Mouse (Mus musculus) forebrain, embryonic 16.5 days (tissue): ENCODE measurements at regions not wholly inside any gene's neighbourhood (a gene's known extent, or its start where the extent isn't known, plus 50 kb on each side); places are given as distances from the start of the nearest gene placed in this dataset.

Experiments used
- ATAC-seq: fragments of 200-750 bp; cut with Nextera tagmentation; 2 replicates; pipeline ENCODE4 v1.8.0; 2017; ENCODE audit warnings: mild to moderate bottlenecking, moderate library complexity
- H3K27ac ChIP-seq: fragments of 300-500 bp; sonication (generic); 2 replicates; pipeline ENCODE4 v1.5.1; 2014; ENCODE audit warnings: low read length, control low read depth
- H3K27me3 ChIP-seq: fragments of 300-500 bp; sonication (generic); replicated peaks from 2 replicates; pipeline ENCODE4 v1.6.1; 2014; ENCODE audit warnings: low read length; ENCODE audit not compliant: control insufficient read depth, insufficient read depth
- H3K36me3 ChIP-seq: fragments of 300-500 bp; sonication (generic); 2 replicates; pipeline ENCODE4 v1.6.1; 2014; ENCODE audit not compliant: control insufficient read depth, insufficient read depth
- H3K4me1 ChIP-seq: fragments of 300-500 bp; sonication (generic); replicated peaks from 2 replicates; pipeline ENCODE4 v1.6.1; 2014; ENCODE audit warnings: low read length; ENCODE audit not compliant: control insufficient read depth, insufficient read depth
- H3K4me2 ChIP-seq: fragments of 300-500 bp; sonication (generic); 2 replicates; pipeline ENCODE4 v1.6.1; 2014; ENCODE audit warnings: mild to moderate bottlenecking, low read length, control low read depth
- H3K4me3 ChIP-seq: fragments of 300-500 bp; sonication (generic); replicated peaks from 2 replicates; pipeline ENCODE4 v1.5.1; 2014; ENCODE audit warnings: mild to moderate bottlenecking, low read length, control low read depth
- H3K9ac ChIP-seq: fragments of 300-500 bp; sonication (generic); replicated peaks from 2 replicates; pipeline ENCODE4 v1.6.1; 2014; ENCODE audit warnings: low read depth, low read length, control low read depth
- H3K9me3 ChIP-seq: fragments of 300-500 bp; sonication (generic); 2 replicates; pipeline ENCODE4 v1.6.1; 2016; ENCODE audit warnings: low read length; ENCODE audit not compliant: control insufficient read depth
- WGBS: fragments of 180-500 bp; shearing (Covaris S2); extraction: QIAGEN DNeasy Blood & Tissue Kit; methylation state at CpG from one replicate; pipeline ENCODE4 v1.1.7; 2014; 5-methylcytosine and 5-hydroxymethylcytosine counted together

- H3K36me3 ChIP-seq: no peaks in the 10 kb centered on the region
- ATAC-seq: no peak
- no peak overlapping the region for H3K4me3 ChIP-seq
- H3K27ac ChIP-seq: no peak overlapping the region
- H3K9ac ChIP-seq: no peak overlapping the region
- 28% methylated on average over 4 of the region's 4 CpGs for WGBS
- no peaks in the 10 kb centered on the region for H3K4me1 ChIP-seq
- no peak overlapping the region for H3K4me2 ChIP-seq
- no peaks in the 10 kb centered on the region for H3K27me3 ChIP-seq
- no peaks in the 10 kb centered on the region for H3K9me3 ChIP-seq
These were observed 101.9 kb upstream of the Arid2 start for GRCm38 (mm10) chr15:96185429-96185828.

GRCm38 (mm10) chr15:96185901-96186300 is 101.4 kb upstream of the Arid2 start:
- Histone ChIP-seq H3K27me3 (no peaks in the 10 kb centered on the region), H3K9ac (no peak overlapping the region), H3K27ac (no peak overlapping the region), H3K4me2 (no peak overlapping the region), H3K4me1 (no peaks in the 10 kb centered on the region), H3K4me3 (no peak overlapping the region), H3K9me3 (no peaks in the 10 kb centered on the region), H3K36me3 (no peaks in the 10 kb centered on the region)
- no peak for ATAC-seq
- 39% methylated on average over 5 of the region's 6 CpGs for WGBS

- Histone ChIP-seq H3K4me1 (no peaks in the 10 kb centered on the region), H3K36me3 (no peaks in the 10 kb centered on the region), H3K27me3 (no peaks in the 10 kb centered on the region), H3K4me3 (no peak overlapping the region), H3K27ac (no peak overlapping the region), H3K9me3 (no peaks in the 10 kb centered on the region), H3K4me2 (no peak overlapping the region), H3K9ac (no peak overlapping the region)
- ATAC-seq: no peak
- WGBS: 84% methylated on average over 2 of the region's 2 CpGs
These were observed 97.8 kb upstream of the Arid2 start for GRCm38 (mm10) chr15:96189551-96189950.

GRCm38 (mm10) chr15:96197413-96197812 is 89.9 kb upstream of the Arid2 start:
- Histone ChIP-seq H3K9me3 (no peaks in the 10 kb centered on the region), H3K36me3 (no peaks in the 10 kb centered on the region), H3K9ac (no peak overlapping the region), H3K4me2 (no peak overlapping the region), H3K27me3 (no peaks in the 10 kb centered on the region), H3K4me3 (no peak overlapping the region), H3K27ac (no peak overlapping the region), H3K4me1 (peaks cover 4% of the 10 kb centered on the region)
- ATAC-seq: no peak
- WGBS: 81% methylated on average over 10 of the region's 10 CpGs

- H3K27me3 ChIP-seq: no peaks in the 10 kb centered on the region
- no peak overlapping the region for H3K4me2 ChIP-seq
- H3K4me3 ChIP-seq: no peak overlapping the region
- WGBS: 35% methylated on average over 5 of the region's 5 CpGs
- no peak for ATAC-seq
- H3K9me3 ChIP-seq: no peaks in the 10 kb centered on the region
- no peak overlapping the region for H3K9ac ChIP-seq
- no peak overlapping the region for H3K27ac ChIP-seq
- no peaks in the 10 kb centered on the region for H3K36me3 ChIP-seq
- peaks cover 4% of the 10 kb centered on the region for H3K4me1 ChIP-seq
These were observed 89.4 kb upstream of the Arid2 start for GRCm38 (mm10) chr15:96197932-96198331.

- ATAC-seq: no peak; the same call in 1 of the 2 replicates
- 31% methylated on average over 3 of the region's 3 CpGs for WGBS
- no peaks in the 10 kb centered on the region for H3K36me3 ChIP-seq
- H3K4me3 ChIP-seq: no peak overlapping the region
- no peak overlapping the region for H3K4me2 ChIP-seq
- H3K9me3 ChIP-seq: no peaks in the 10 kb centered on the region
- H3K27me3 ChIP-seq: no peaks in the 10 kb centered on the region
- no peak overlapping the region for H3K9ac ChIP-seq
- H3K4me1 ChIP-seq: peaks cover 4% of the 10 kb centered on the region
- no peak overlapping the region for H3K27ac ChIP-seq
These were observed 86.0 kb upstream of the Arid2 start for GRCm38 (mm10) chr15:96201273-96201672.

GRCm38 (mm10) chr15:96201701-96202460 is 85.4 kb upstream of the Arid2 start:
- Histone ChIP-seq H3K36me3 (no peaks in the 10 kb centered on the region), H3K4me1 (peaks cover 4% of the 10 kb centered on the region), H3K27ac (no peak overlapping the region), H3K4me2 (no peak overlapping the region), H3K27me3 (no peaks in the 10 kb centered on the region), H3K9me3 (no peaks in the 10 kb centered on the region), H3K4me3 (no peak overlapping the region), H3K9ac (no peak overlapping the region)
- ATAC-seq: no peak
- 87% methylated on average over 10 of the region's 10 CpGs for WGBS

- ATAC-seq: no peak
- peaks cover 4% of the 10 kb centered on the region for H3K4me1 ChIP-seq
- no peaks in the 10 kb centered on the region for H3K36me3 ChIP-seq
- no peak overlapping the region for H3K9ac ChIP-seq
- H3K27ac ChIP-seq: no peak overlapping the region
- no peaks in the 10 kb centered on the region for H3K27me3 ChIP-seq
- no peak overlapping the region for H3K4me2 ChIP-seq
- H3K9me3 ChIP-seq: no peaks in the 10 kb centered on the region
- WGBS: 97% methylated on average over 5 of the region's 5 CpGs
- no peak overlapping the region for H3K4me3 ChIP-seq
These were observed 83.1 kb upstream of the Arid2 start for GRCm38 (mm10) chr15:96204187-96204586.

GRCm38 (mm10) chr15:96204623-96205022 is 82.7 kb upstream of the Arid2 start:
- WGBS: 88% methylated on average over 5 of the region's 5 CpGs
- Histone ChIP-seq H3K9ac (no peak overlapping the region), H3K4me1 (peaks cover 4% of the 10 kb centered on the region), H3K9me3 (no peaks in the 10 kb centered on the region), H3K4me3 (no peak overlapping the region), H3K27ac (no peak overlapping the region), H3K27me3 (no peaks in the 10 kb centered on the region), H3K36me3 (no peaks in the 10 kb centered on the region), H3K4me2 (no peak overlapping the region)
- ATAC-seq: no peak
